Mouse (Mus musculus) left cerebral cortex, postnatal 10 days (tissue): ENCODE results near the gene Ebf3. TPM values are rescaled to one million over a fixed set of nuclear protein-coding genes. Genes with fewer than 3 reads are reported as not detected.

Experiments
- DNase-seq, 2 experiments: peaks; one replicate each; pipeline ENCODE4 v3.0.0; 2021 to 2022; ENCODE audit warnings: low spot score in 2 of 2, mixed read lengths in 1 of 2; ENCODE audit errors: extremely low spot score in 1 of 2
- intact Hi-C: fragments of 180-260 bp; cut with DNase I; formaldehyde crosslinking; loops from one replicate; pipeline ENCODE4 v1.15.1; 2025
- total RNA-seq, 2 experiments: library from RNA; stranded (reverse); gene quantifications; 2 replicates each; pipeline ENCODE4 v1.2.3; 2021

The Ebf3 gene
- total RNA-seq, 2 experiments from 2014 or later: 0.77 to 0.79 TPM

GRCm38 (mm10) chr7:137314710-137315543 lies 682 bp upstream of the Ebf3 start:
- no peak for DNase-seq
- intact Hi-C loops: loop anchor here (2.0 to 5.0 kb wide), 3 partner anchors 68 to 826 kb away; no protein-coding TSS in a partner anchor

- intact Hi-C loops: no loop called here
- DNase-seq: no peak
These were observed 902 bp downstream of the Ebf3 start for GRCm38 (mm10) chr7:137313183-137313903.

GRCm38 (mm10) chr7:137312933-137313182 lies 1.4 kb downstream of the Ebf3 start:
- intact Hi-C loops: no loop called here
- no peak for DNase-seq

GRCm38 (mm10) chr7:137312166-137312932 lies 1.9 kb downstream of the Ebf3 start:
- intact Hi-C loops: no loop called here
- no peak for DNase-seq

- intact Hi-C loops: no loop called here
- DNase-seq: no peak
These were observed 2.7 kb downstream of the Ebf3 start for GRCm38 (mm10) chr7:137311341-137312110.

- intact Hi-C loops: no loop called here
- no peak for DNase-seq
These were observed 3.4 kb downstream of the Ebf3 start for GRCm38 (mm10) chr7:137310876-137311275.

- no peak for DNase-seq
- intact Hi-C loops: no loop called here
These were observed 4.0 kb downstream of the Ebf3 start for GRCm38 (mm10) chr7:137310091-137310761.

- intact Hi-C loops: loop anchor here (5.0 to 10.0 kb wide), 2 partner anchors 107 to 485 kb away; no protein-coding TSS in a partner anchor
- DNase-seq: no peak
These were observed 4.9 kb downstream of the Ebf3 start for GRCm38 (mm10) chr7:137309071-137310066.

- intact Hi-C loops: loop anchor here (5.0 to 10.0 kb wide), 2 partner anchors 106 to 484 kb away; no protein-coding TSS in a partner anchor
- DNase-seq: no peak
These were observed 5.9 kb downstream of the Ebf3 start for GRCm38 (mm10) chr7:137308061-137309060.

GRCm38 (mm10) chr7:137307131-137307530 lies 7.1 kb downstream of the Ebf3 start:
- no peak for DNase-seq
- intact Hi-C loops: loop anchor here (5.0 to 10.0 kb wide), 2 partner anchors 105 to 482 kb away; no protein-coding TSS in a partner anchor

GRCm38 (mm10) chr7:137306127-137306526 lies 8.1 kb downstream of the Ebf3 start:
- intact Hi-C loops: loop anchor here (5.0 to 10.0 kb wide), 2 partner anchors 104 to 481 kb away; no protein-coding TSS in a partner anchor
- DNase-seq: no peak

- DNase-seq: no peak
- intact Hi-C loops: loop anchor here (10.0 kb wide), 1 partner anchor 479 kb away; no protein-coding TSS in a partner anchor
These were observed 10.5 kb downstream of the Ebf3 start for GRCm38 (mm10) chr7:137303776-137304171.

- intact Hi-C loops: loop anchor here (10.0 kb wide), 1 partner anchor 478 kb away; no protein-coding TSS in a partner anchor
These were observed 11.1 kb downstream of the Ebf3 start for GRCm38 (mm10) chr7:137302961-137303775.

GRCm38 (mm10) chr7:137302161-137302560 lies 12.1 kb downstream of the Ebf3 start:
- no peak for DNase-seq
- intact Hi-C loops: loop anchor here (10.0 kb wide), 1 partner anchor 477 kb away; no protein-coding TSS in a partner anchor

More at GRCm38 (mm10) chr7:137302961-137303775, 11.1 kb downstream of the Ebf3 start:
- no peak for DNase-seq

GRCm38 (mm10) chr7:137301329-137301751 lies 12.9 kb downstream of the Ebf3 start:
- DNase-seq: no peak
- intact Hi-C loops: loop anchor here (10.0 kb wide), 1 partner anchor 477 kb away; no protein-coding TSS in a partner anchor
